Mouse (Mus musculus): Measurements from ENCODE around the gene H2-M10.6. TPM values are rescaled to one million over a fixed set of nuclear protein-coding genes. Genes with fewer than 3 reads are reported as not detected.
"Not testable (repeated sequence)": the region's sequence is repeated elsewhere in the genome, so short reads cannot be mapped to it uniquely, and the experiment has no call there.

H2-M10.6 gene
- not detected in 2 replicates for polyA plus RNA-seq (2015; fragmentation: Nextera tagmentation; extraction: Ambion mirVana)

GRCm38 (mm10) chr17:36811871-36812270 is at the start of gene H2-M10.6:
H2-M10.6 (plus strand) TSS chr17:36812171.
- no peak for ATAC-seq (ENCODE audit: low read depth)

GRCm38 (mm10) chr17:36763816-36764215 is 48.2 kb upstream of the H2-M10.6 start:
- Histone ChIP-seq H3K27ac (ENCODE audit: low read length) (no peak overlapping the region), H3K36me3 (ENCODE audit: control insufficient read depth, insufficient read depth) (no peaks in the 10 kb centered on the region), H3K9ac (ENCODE audit: low read depth, low read length) (no peak overlapping the region), H3K4me1 (ENCODE audit: control insufficient read depth, low read depth, low read length) (no peaks in the 10 kb centered on the region), H3K9me3 (replicated peaks; ENCODE audit: control insufficient read depth, low read length) (no peaks in the 10 kb centered on the region), H3K4me3 (ENCODE audit: low read depth, low read length) (no peak overlapping the region), H3K4me2 (ENCODE audit: low read depth, low read length) (no peak overlapping the region), H3K27me3 (ENCODE audit: control insufficient read depth, insufficient read depth, low read depth, low read length) (no peaks in the 10 kb centered on the region)
- ATAC-seq (ENCODE audit: low read depth): no peak
- 42% methylated on average over 2 of the region's 2 CpGs for WGBS (ENCODE audit: insufficient replicate concordance)

More at GRCm38 (mm10) chr17:36811871-36812270, at the start of gene H2-M10.6:
- H3K27ac ChIP-seq (ENCODE audit: low read length): no peak within 1 kb of the TSS
- no peaks in the 10 kb centered on the region for H3K4me1 ChIP-seq (ENCODE audit: control insufficient read depth, low read depth, low read length)
- H3K4me2 ChIP-seq (ENCODE audit: low read depth, low read length): no peak within 1 kb of the TSS
- H3K27me3 ChIP-seq (ENCODE audit: control insufficient read depth, insufficient read depth, low read depth, low read length): no peaks in the 10 kb centered on the region
- no peak within 1 kb of the TSS for H3K9ac ChIP-seq (ENCODE audit: low read depth, low read length)
- H3K4me3 ChIP-seq (ENCODE audit: low read depth, low read length): no peak within 1 kb of the TSS
- no peaks in the 10 kb centered on the region for H3K36me3 ChIP-seq (ENCODE audit: control insufficient read depth, insufficient read depth)
- H3K9me3 ChIP-seq (replicated peaks; ENCODE audit: control insufficient read depth, low read length): no peaks in the 10 kb centered on the region

GRCm38 (mm10) chr17:36764244-36764643 is 47.7 kb upstream of the H2-M10.6 start:
- WGBS (ENCODE audit: insufficient replicate concordance): 9% methylated on average over 2 of the region's 2 CpGs
- H3K9me3 ChIP-seq (replicated peaks; ENCODE audit: control insufficient read depth, low read length); H3K4me2 ChIP-seq (ENCODE audit: low read depth, low read length); ATAC-seq (ENCODE audit: low read depth); H3K9ac ChIP-seq (ENCODE audit: low read depth, low read length); H3K4me3 ChIP-seq (ENCODE audit: low read depth, low read length); H3K27ac ChIP-seq (ENCODE audit: low read length); H3K27me3 ChIP-seq (ENCODE audit: control insufficient read depth, insufficient read depth, low read depth, low read length); H3K36me3 ChIP-seq (ENCODE audit: control insufficient read depth, insufficient read depth); H3K4me1 ChIP-seq (ENCODE audit: control insufficient read depth, low read depth, low read length): not testable (repeated sequence)

- H3K9me3 ChIP-seq (replicated peaks; ENCODE audit: control insufficient read depth, low read length); H3K27me3 ChIP-seq (ENCODE audit: control insufficient read depth, insufficient read depth, low read depth, low read length); ATAC-seq (ENCODE audit: low read depth); H3K9ac ChIP-seq (ENCODE audit: low read depth, low read length); H3K4me3 ChIP-seq (ENCODE audit: low read depth, low read length); H3K36me3 ChIP-seq (ENCODE audit: control insufficient read depth, insufficient read depth); H3K4me1 ChIP-seq (ENCODE audit: control insufficient read depth, low read depth, low read length); H3K4me2 ChIP-seq (ENCODE audit: low read depth, low read length); H3K27ac ChIP-seq (ENCODE audit: low read length): not testable (repeated sequence)
- WGBS (ENCODE audit: insufficient replicate concordance): 45% methylated on average over 2 of the region's 2 CpGs
Observed at GRCm38 (mm10) chr17:36765403-36765802, 46.6 kb upstream of the H2-M10.6 start.

- WGBS (ENCODE audit: insufficient replicate concordance): 68% methylated on average over 2 of the region's 2 CpGs
- not testable (repeated sequence) for ATAC-seq (ENCODE audit: low read depth); H3K4me1 ChIP-seq (ENCODE audit: control insufficient read depth, low read depth, low read length)
Observed at GRCm38 (mm10) chr17:36772610-36773009, 39.4 kb upstream of the H2-M10.6 start, which contains the start of gene H2-M10.5. H2-M10.5 (plus strand) TSS chr17:36772910.

GRCm38 (mm10) chr17:36781533-36781932 is 30.4 kb upstream of the H2-M10.6 start:
- no peak overlapping the region for H3K27ac ChIP-seq (ENCODE audit: low read length)
- H3K36me3 ChIP-seq (ENCODE audit: control insufficient read depth, insufficient read depth): no peaks in the 10 kb centered on the region
- no peak for ATAC-seq (ENCODE audit: low read depth)
- H3K4me3 ChIP-seq (ENCODE audit: low read depth, low read length): no peak overlapping the region
- H3K9ac ChIP-seq (ENCODE audit: low read depth, low read length): no peak overlapping the region
- H3K27me3 ChIP-seq (ENCODE audit: control insufficient read depth, insufficient read depth, low read depth, low read length): no peaks in the 10 kb centered on the region
- 44% methylated on average over 3 of the region's 3 CpGs for WGBS (ENCODE audit: insufficient replicate concordance)
- no peaks in the 10 kb centered on the region for H3K9me3 ChIP-seq (replicated peaks; ENCODE audit: control insufficient read depth, low read length)
- no peaks in the 10 kb centered on the region for H3K4me1 ChIP-seq (ENCODE audit: control insufficient read depth, low read depth, low read length)
- H3K4me2 ChIP-seq (ENCODE audit: low read depth, low read length): no peak overlapping the region

More at GRCm38 (mm10) chr17:36772610-36773009, 39.4 kb upstream of the H2-M10.6 start, which contains the start of gene H2-M10.5:
- H3K9ac ChIP-seq (ENCODE audit: low read depth, low read length); H3K27ac ChIP-seq (ENCODE audit: low read length); H3K27me3 ChIP-seq (ENCODE audit: control insufficient read depth, insufficient read depth, low read depth, low read length); H3K36me3 ChIP-seq (ENCODE audit: control insufficient read depth, insufficient read depth); H3K4me2 ChIP-seq (ENCODE audit: low read depth, low read length); H3K4me3 ChIP-seq (ENCODE audit: low read depth, low read length); H3K9me3 ChIP-seq (replicated peaks; ENCODE audit: control insufficient read depth, low read length): not testable (repeated sequence)

GRCm38 (mm10) chr17:36786483-36786886 is 25.5 kb upstream of the H2-M10.6 start:
- not testable (repeated sequence) for ATAC-seq (ENCODE audit: low read depth); H3K27me3 ChIP-seq (ENCODE audit: control insufficient read depth, insufficient read depth, low read depth, low read length); H3K4me2 ChIP-seq (ENCODE audit: low read depth, low read length); H3K36me3 ChIP-seq (ENCODE audit: control insufficient read depth, insufficient read depth); H3K9me3 ChIP-seq (replicated peaks; ENCODE audit: control insufficient read depth, low read length); H3K4me1 ChIP-seq (ENCODE audit: control insufficient read depth, low read depth, low read length); H3K4me3 ChIP-seq (ENCODE audit: low read depth, low read length); H3K27ac ChIP-seq (ENCODE audit: low read length); H3K9ac ChIP-seq (ENCODE audit: low read depth, low read length)
- 38% methylated on average over 1 of the region's 1 CpGs for WGBS (ENCODE audit: insufficient replicate concordance)

- Histone ChIP-seq H3K4me1 (ENCODE audit: control insufficient read depth, low read depth, low read length) (no peaks in the 10 kb centered on the region), H3K9ac (ENCODE audit: low read depth, low read length) (no peak overlapping the region), H3K9me3 (replicated peaks; ENCODE audit: control insufficient read depth, low read length) (no peaks in the 10 kb centered on the region), H3K27me3 (ENCODE audit: control insufficient read depth, insufficient read depth, low read depth, low read length) (no peaks in the 10 kb centered on the region), H3K27ac (ENCODE audit: low read length) (no peak overlapping the region), H3K4me2 (ENCODE audit: low read depth, low read length) (no peak overlapping the region), H3K4me3 (ENCODE audit: low read depth, low read length) (no peak overlapping the region), H3K36me3 (ENCODE audit: control insufficient read depth, insufficient read depth) (no peaks in the 10 kb centered on the region)
- WGBS (ENCODE audit: insufficient replicate concordance): 73% methylated on average over 2 of the region's 2 CpGs
- no peak for ATAC-seq (ENCODE audit: low read depth)
Observed at GRCm38 (mm10) chr17:36788351-36788750, 23.6 kb upstream of the H2-M10.6 start.

- not testable (repeated sequence) for ATAC-seq (ENCODE audit: low read depth); H3K4me1 ChIP-seq (ENCODE audit: control insufficient read depth, low read depth, low read length); H3K9me3 ChIP-seq (replicated peaks; ENCODE audit: control insufficient read depth, low read length); H3K36me3 ChIP-seq (ENCODE audit: control insufficient read depth, insufficient read depth); H3K4me2 ChIP-seq (ENCODE audit: low read depth, low read length); H3K27ac ChIP-seq (ENCODE audit: low read length); H3K9ac ChIP-seq (ENCODE audit: low read depth, low read length); H3K27me3 ChIP-seq (ENCODE audit: control insufficient read depth, insufficient read depth, low read depth, low read length); H3K4me3 ChIP-seq (ENCODE audit: low read depth, low read length)
Observed at GRCm38 (mm10) chr17:36788801-36789200, 23.2 kb upstream of the H2-M10.6 start.

Data from liver, embryonic 16.5 days (tissue).